Mouse (Mus musculus): ENCODE measurements around the gene Arhgap29. TPM values are rescaled to one million over a fixed set of nuclear protein-coding genes. Genes with fewer than 3 reads are reported as not detected.

Arhgap29 gene
- 22.3 and 27.1 TPM in 2 replicates for polyA plus RNA-seq (2012; rRNA removed)

GRCm38 (mm10) chr3:121952041-121952591 is at the start of gene Arhgap29:
Arhgap29 (plus strand) TSS chr3:121952541.

DNA sequence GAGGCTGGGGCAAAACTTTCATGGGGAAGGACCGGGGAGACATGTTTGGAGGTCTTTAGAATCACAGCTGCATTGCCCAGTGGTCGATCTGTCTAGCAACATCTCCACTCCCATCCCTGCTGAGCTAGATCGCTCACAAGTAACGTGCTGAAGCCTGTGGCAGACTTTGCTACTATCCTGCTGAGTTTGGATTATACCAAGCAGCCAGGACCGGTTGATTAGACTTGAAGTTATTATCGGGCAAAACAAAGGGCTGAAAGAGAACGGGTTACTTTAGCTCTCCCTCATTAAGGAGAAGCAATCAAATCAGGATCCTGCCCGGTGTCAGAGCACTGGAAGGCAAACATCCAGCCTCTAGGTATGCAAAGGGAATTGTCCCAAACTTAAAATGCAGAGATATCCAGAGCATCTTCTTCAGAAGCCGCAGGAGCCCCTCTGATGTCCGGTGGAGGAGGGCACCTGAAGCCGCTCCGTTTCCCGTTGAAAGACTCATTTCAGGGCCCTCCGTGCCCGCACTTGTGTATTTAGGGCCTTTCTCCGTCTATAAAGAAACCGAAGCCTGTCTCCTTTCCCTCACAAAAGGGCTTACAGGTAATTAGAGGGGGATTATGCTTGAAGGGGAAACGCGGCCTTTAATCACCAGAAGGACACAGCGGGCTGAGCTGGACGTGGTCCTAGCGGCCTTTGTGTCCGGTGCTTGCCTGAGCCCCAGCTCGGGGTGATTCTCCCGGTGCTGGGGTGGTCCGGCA is 91.6 kb downstream of the Arhgap29 start, which contains the start of gene Abca4:
Gene Abca4 (plus strand): TSS at position 645 of the 749 bp plus-strand sequence.

Other genes starting within 250 kb of the Arhgap29 start
- 7.2 and 8.2 TPM in 2 replicates for gene F3, start 229.0 kb upstream of the Arhgap29 start, polyA plus RNA-seq (2012; rRNA removed)
- 18.5 and 22.2 TPM in 2 replicates for gene Abcd3, start 137.2 kb upstream of the Arhgap29 start, polyA plus RNA-seq (2012; rRNA removed)
- 3.0 and 3.3 TPM in 2 replicates for gene Abca4, start 91.9 kb downstream of the Arhgap29 start, polyA plus RNA-seq (2012; rRNA removed)

Data from central nervous system, embryonic 14 days (tissue).